Mouse (Mus musculus) intestine, embryonic 16.5 days (tissue): Measurements from ENCODE around the gene AI597479. TPM values are rescaled to one million over a fixed set of nuclear protein-coding genes. Genes with fewer than 3 reads are reported as not detected.
"Not testable (repeated sequence)": the region's sequence is repeated elsewhere in the genome, so short reads cannot be mapped to it uniquely, and the experiment has no call there.

Experiments
- ATAC-seq: fragments of 200-750 bp; cut with Nextera tagmentation; 2 replicates; pipeline ENCODE4 v1.8.0; 2017; ENCODE audit warnings: moderate TSS enrichment, moderate library complexity
- H3K27ac ChIP-seq: fragments of 300-500 bp; sonication (generic); 2 replicates; pipeline ENCODE4 v1.5.1; 2014; ENCODE audit warnings: mild to moderate bottlenecking, low read length
- H3K27me3 ChIP-seq: fragments of 300-500 bp; sonication (generic); replicated peaks from 2 replicates; pipeline ENCODE4 v1.6.1; 2014; ENCODE audit warnings: low read length, control low read depth, mixed read lengths; ENCODE audit not compliant: control insufficient read depth, insufficient read depth
- H3K36me3 ChIP-seq: fragments of 300-500 bp; sonication (generic); 2 replicates; pipeline ENCODE4 v1.6.1; 2014; ENCODE audit warnings: low read length, control low read depth; ENCODE audit not compliant: control insufficient read depth, insufficient read depth
- H3K4me1 ChIP-seq: fragments of 300-500 bp; sonication (generic); 2 replicates; pipeline ENCODE4 v1.6.1; 2014; ENCODE audit warnings: low read length, control low read depth, mixed read lengths; ENCODE audit not compliant: control insufficient read depth, insufficient read depth
- H3K4me2 ChIP-seq: fragments of 300-500 bp; sonication (generic); 2 replicates; pipeline ENCODE4 v1.6.1; 2014; ENCODE audit warnings: low read depth, low read length, control low read depth
- H3K4me3 ChIP-seq: fragments of 300-500 bp; sonication (generic); 2 replicates; pipeline ENCODE4 v1.5.1; 2014; ENCODE audit warnings: mild to moderate bottlenecking, low read length
- H3K9ac ChIP-seq: fragments of 300-500 bp; sonication (generic); 2 replicates; pipeline ENCODE4 v1.6.1; 2014; ENCODE audit warnings: low read depth, low read length
- H3K9me3 ChIP-seq: fragments of 300-500 bp; sonication (generic); 2 replicates; pipeline ENCODE4 v1.6.1; 2016; ENCODE audit warnings: low read length, control low read depth; ENCODE audit not compliant: control insufficient read depth
- WGBS: fragments of 180-500 bp; shearing (Covaris S2); extraction: QIAGEN DNeasy Blood & Tissue Kit; methylation state at CpG from one replicate; pipeline ENCODE4 v1.1.7; 2014; 5-methylcytosine and 5-hydroxymethylcytosine counted together
- polyA plus RNA-seq: library from polyadenylated mRNA; unstranded; fragments of >200 nt; fragmentation: Nextera tagmentation; extraction: Ambion mirVana; gene quantifications from 2 replicates; pipeline ENCODE4 v1.2.1, GENCODE M21; 2015

AI597479 gene
- polyA plus RNA-seq, 1 experiment from 2014 or later: 22.3 TPM

DNA sequence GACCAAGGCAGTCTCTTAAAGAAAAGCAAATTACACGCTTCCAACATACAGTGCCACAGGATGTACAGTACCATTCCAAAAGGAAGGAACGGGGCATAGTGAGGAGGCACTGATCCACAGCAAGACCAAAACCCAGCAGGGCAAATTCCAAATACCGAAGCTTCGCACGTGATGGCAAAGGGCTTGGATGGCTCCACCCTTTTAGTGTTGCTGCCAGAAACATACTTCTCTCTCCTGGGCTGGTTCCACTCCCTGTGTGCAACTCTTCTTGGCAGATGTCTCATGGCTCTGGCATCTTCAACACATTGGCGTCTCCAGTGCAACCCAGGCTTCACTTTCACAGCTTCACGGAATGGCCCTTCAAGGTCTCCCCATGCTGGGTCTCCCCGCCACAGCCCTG, 18.9 kb downstream of the AI597479 start:
- 94% methylated on average over 8 of the region's 8 CpGs for WGBS
- H3K36me3 ChIP-seq: peaks cover 27% of the 10 kb centered on the region
- no peaks in the 10 kb centered on the region for H3K27me3 ChIP-seq
- H3K4me2 ChIP-seq: no peak overlapping the region
- no peaks in the 10 kb centered on the region for H3K4me1 ChIP-seq
- no peak overlapping the region for H3K4me3 ChIP-seq
- no peak overlapping the region for H3K9ac ChIP-seq
- no peak overlapping the region for H3K27ac ChIP-seq
- no peak for ATAC-seq
- no peaks in the 10 kb centered on the region for H3K9me3 ChIP-seq

DNA sequence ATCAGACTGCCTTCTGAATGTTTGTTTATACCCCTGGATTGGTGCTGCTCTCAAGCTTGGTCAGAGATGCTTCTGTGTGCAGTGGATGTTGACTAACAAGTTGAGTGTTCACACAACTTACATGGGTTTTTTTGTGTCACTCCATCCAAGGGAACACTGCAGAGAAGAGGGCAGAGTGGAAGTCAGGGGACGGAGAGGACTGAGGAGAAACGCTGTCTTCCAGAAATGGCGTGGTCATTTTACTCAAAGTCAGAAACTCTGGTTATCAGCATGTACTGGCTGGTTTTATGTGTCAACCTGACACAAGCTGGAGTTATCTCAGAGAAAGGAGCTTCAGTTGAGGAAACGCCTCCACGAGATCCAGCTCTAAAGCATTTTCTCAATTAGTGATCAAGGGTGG, 22.4 kb downstream of the AI597479 start:
- H3K27ac ChIP-seq: no peak overlapping the region
- no peaks in the 10 kb centered on the region for H3K9me3 ChIP-seq
- H3K27me3 ChIP-seq: no peaks in the 10 kb centered on the region
- no peak overlapping the region for H3K4me3 ChIP-seq
- H3K36me3 ChIP-seq: peaks cover 24% of the 10 kb centered on the region
- ATAC-seq: no peak
- H3K4me1 ChIP-seq: no peaks in the 10 kb centered on the region
- 95% methylated on average over 5 of the region's 5 CpGs for WGBS
- no peak overlapping the region for H3K9ac ChIP-seq
- no peak overlapping the region for H3K4me2 ChIP-seq

DNA sequence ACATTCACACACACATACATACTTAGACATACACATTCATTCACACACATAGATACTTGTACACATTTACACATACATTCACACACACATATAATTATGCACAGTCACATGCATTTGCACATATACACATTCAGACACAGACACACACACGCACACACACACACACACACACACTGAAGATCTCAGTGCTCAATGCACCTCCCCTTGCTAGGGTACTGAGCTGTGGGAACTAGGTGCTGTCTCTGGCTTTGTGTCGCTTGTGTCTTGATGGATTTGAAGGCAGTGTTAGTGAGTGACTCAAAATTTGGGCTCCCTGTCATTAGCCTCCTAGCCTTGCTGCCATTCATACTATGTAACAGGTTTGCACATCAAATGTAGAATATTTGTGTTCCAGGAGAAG, 24.1 kb downstream of the AI597479 start:
- WGBS: 93% methylated on average over 2 of the region's 2 CpGs
- Histone ChIP-seq H3K4me3 (no peak overlapping the region), H3K4me2 (no peak overlapping the region), H3K36me3 (peaks cover 16% of the 10 kb centered on the region), H3K27me3 (no peaks in the 10 kb centered on the region), H3K27ac (no peak overlapping the region), H3K9me3 (no peaks in the 10 kb centered on the region), H3K4me1 (no peaks in the 10 kb centered on the region), H3K9ac (no peak overlapping the region)
- ATAC-seq: no peak

DNA sequence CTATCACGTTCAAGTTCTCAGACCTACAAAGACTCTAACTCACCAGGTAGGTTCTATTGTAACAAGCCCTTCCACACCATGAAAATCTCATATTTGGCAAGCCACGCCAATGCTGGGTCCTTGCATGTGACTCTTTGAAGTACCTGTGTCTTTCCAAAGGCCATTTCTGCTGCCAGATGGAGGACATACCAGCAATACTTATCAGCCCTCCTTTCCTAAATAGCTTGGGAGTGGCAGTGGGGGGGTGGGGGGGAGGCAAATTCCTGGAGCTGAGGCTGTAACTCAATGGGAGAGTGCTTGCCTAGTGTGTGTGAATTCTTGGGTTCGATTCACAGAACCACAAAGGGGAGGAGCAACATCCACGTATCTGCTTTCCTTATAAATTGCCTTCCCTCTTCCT, 26.2 kb downstream of the AI597479 start:
- no peak overlapping the region for H3K27ac ChIP-seq
- no peak overlapping the region for H3K4me2 ChIP-seq
- H3K9ac ChIP-seq: no peak overlapping the region
- WGBS: 74% methylated on average over 4 of the region's 4 CpGs
- H3K27me3 ChIP-seq: no peaks in the 10 kb centered on the region
- no peaks in the 10 kb centered on the region for H3K9me3 ChIP-seq
- H3K4me3 ChIP-seq: no peak overlapping the region
- ATAC-seq: no peak
- no peaks in the 10 kb centered on the region for H3K4me1 ChIP-seq
- peaks cover 13% of the 10 kb centered on the region for H3K36me3 ChIP-seq

DNA sequence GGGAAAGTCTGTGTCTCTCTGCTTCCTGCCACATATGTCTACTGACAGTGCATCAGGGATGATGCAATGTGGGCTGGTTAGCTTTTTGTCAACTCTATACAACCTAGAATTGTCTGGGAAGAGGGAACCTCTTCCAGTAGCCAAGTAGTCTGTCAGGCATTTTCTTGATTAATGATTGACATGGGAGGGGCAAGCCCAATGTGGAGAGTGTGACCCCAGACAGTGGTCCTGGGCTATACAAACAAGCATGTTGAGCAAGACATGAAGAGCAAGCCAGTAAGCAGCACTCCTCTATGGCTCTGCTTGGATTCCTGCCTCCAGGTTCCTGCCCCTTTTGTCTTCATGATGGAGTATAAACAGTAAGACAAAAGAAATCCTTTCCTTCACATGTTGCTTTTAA, 28.7 kb downstream of the AI597479 start:
- no peak overlapping the region for H3K9ac ChIP-seq
- no peak for ATAC-seq
- H3K9me3 ChIP-seq: no peaks in the 10 kb centered on the region
- peaks cover 11% of the 10 kb centered on the region for H3K36me3 ChIP-seq
- H3K4me2 ChIP-seq: no peak overlapping the region
- no peaks in the 10 kb centered on the region for H3K27me3 ChIP-seq
- H3K27ac ChIP-seq: no peak overlapping the region
- no peaks in the 10 kb centered on the region for H3K4me1 ChIP-seq
- H3K4me3 ChIP-seq: no peak overlapping the region

DNA sequence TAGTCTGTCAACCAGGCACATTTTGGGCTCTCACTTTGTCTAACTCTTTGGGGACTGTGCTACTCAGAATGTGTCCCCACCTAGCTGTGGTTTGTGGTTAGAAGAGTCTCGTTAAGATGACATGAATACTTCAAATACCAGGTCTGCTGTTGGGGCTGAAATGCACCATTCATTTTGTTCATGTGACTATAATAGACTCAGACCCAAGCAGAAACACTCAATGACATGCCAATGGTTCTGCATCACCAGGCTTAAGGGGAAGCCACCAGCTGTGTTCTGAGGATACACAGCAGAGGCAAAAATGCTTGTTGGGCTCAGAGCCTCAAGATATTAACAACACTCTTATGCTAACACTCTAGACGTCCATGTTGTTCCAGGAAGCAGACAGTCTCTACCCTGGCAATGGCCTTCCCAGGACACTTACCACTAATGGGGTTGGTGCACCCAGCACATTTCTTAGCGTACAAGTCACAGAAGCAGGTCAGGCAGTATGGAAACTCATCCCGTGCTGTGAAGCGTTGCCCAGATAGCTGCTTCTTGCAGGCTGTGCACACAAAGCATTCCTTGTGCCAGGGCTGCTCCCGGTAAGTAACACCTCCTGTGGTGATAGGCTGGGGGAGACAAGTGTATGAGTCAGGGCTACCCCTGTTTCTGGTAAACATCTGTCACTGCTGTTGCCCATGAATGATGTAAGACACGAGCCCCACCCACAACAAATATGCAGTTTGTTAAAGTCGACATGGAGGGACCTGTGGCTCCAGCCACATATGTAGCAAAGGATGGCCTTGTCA, 29.5 kb downstream of the AI597479 start:
- Histone ChIP-seq H3K36me3 (peaks cover 11% of the 10 kb centered on the region), H3K9ac (no peak overlapping the region), H3K4me3 (no peak overlapping the region), H3K27me3 (no peaks in the 10 kb centered on the region), H3K4me1 (no peaks in the 10 kb centered on the region), H3K27ac (no peak overlapping the region), H3K9me3 (no peaks in the 10 kb centered on the region), H3K4me2 (no peak overlapping the region)
- WGBS: 77% methylated on average over 8 of the region's 8 CpGs
- no peak for ATAC-seq

DNA sequence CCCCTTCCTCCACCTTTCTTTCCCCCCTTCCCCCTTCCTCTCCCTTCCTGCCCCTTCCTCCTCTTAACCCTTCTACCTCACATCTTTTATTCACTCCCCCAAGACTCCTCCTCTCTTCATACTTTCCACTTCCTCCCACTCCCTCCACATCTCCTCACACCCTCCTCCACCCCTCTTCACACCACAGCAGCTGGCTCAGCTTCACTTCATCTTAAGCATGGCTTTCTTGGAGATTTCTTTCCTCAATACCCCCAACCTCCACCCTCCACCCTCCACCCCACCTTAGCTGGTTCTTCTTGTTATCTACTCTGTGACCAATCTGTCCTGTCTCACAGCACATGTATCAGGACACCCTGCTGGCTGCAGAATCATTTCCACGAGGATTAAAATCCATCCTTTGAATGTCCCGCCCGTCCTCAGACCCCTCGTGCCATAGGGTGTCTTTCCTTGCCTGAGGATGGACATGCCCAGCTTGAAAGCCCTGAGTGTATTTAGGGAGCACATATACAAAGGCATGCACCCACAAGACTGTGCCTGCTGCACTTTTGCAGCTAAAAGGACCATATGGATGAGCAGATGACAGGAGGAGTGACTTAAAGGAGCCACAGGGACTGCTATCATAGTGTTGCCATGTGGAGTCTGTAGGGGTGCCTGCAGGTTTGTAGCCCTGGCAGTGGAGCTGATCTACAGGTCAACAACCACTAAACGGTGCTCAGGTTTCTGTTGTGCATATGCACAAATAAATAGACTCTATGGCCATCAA, 31.9 kb downstream of the AI597479 start:
- no peak overlapping the region for H3K4me3 ChIP-seq
- no peaks in the 10 kb centered on the region for H3K27me3 ChIP-seq
- H3K4me1 ChIP-seq: no peaks in the 10 kb centered on the region
- no peak overlapping the region for H3K9ac ChIP-seq
- H3K27ac ChIP-seq: no peak overlapping the region
- H3K4me2 ChIP-seq: no peak overlapping the region
- WGBS: 85% methylated on average over 5 of the region's 5 CpGs
- H3K36me3 ChIP-seq: peaks cover 7% of the 10 kb centered on the region
- no peak for ATAC-seq
- no peaks in the 10 kb centered on the region for H3K9me3 ChIP-seq

DNA sequence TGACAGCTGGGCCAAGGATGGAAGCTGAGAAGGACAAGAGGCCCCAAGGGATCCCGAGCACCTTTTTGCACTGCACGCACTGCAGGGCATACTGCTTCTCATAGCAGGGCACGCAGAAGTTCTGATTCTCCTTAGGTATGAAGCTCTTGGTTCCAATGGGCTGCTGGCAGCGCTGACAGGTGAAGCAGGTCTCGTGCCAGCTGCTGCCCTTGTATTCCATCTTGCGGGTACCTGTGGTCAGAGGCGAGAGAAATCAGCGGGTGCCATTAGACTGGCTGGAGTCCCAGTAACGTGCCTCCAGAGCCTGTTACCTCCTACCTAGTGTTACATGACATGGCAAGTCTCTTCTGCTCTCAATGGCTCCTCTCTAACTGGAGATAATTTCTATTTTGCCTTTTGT, 33.1 kb downstream of the AI597479 start:
- Histone ChIP-seq H3K27me3 (no peaks in the 10 kb centered on the region), H3K27ac (no peak overlapping the region), H3K4me1 (no peaks in the 10 kb centered on the region), H3K9ac (no peak overlapping the region), H3K4me2 (no peak overlapping the region), H3K36me3 (peaks cover 7% of the 10 kb centered on the region), H3K4me3 (no peak overlapping the region), H3K9me3 (no peaks in the 10 kb centered on the region)
- WGBS: 92% methylated on average over 9 of the region's 9 CpGs
- ATAC-seq: no peak

DNA sequence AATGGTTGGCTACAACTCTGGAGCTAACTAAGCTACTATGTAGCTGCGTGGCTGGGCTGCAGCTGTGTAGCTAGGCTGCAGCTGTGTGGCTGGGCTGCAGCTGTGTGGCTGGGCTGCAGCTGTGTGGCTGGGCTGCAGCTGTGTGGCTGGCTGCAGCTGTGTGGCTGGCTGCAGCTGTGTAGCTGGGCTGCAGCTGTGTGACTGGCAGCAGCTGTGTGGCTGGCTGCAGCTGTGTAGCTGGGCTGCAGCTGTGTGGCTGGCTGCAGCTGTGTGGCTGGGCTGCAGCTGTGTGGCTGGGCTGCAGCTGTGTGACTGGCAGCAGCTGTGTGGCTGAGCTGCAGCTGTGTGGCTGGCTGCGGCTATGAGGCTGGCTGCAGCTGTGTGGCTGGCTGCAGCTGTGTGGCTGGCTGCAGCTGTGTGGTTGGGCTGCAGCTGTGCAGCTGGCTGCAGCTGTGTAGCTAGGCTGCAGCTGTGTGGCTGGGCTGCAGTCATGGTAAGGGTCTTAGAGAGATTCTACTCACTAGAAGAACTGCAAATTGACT, 38.0 kb downstream of the AI597479 start:
- H3K9ac ChIP-seq, H3K4me2 ChIP-seq, ATAC-seq, H3K27ac ChIP-seq, H3K36me3 ChIP-seq, H3K4me1 ChIP-seq, H3K9me3 ChIP-seq, H3K27me3 ChIP-seq, H3K4me3 ChIP-seq: not testable (repeated sequence)
- 86% methylated on average over 2 of the region's 2 CpGs for WGBS
